25 mouse cellular contexts compared by ENCODE assay signal in genomic region chr5:5185521-5185920, GRCm38 (mm10).
DNase-seq lines count a peak whose midpoint lies in the region; ATAC-seq lines count a peak whose summit lies in the region.
"Had no signal": no experiment of that assay in that cellular context is flagged by ENCODE, and none has a peak within 500 bp of the region (broad histone marks: within the 10 kb centered on the region; RNA-seq: fewer than 3 reads in every experiment).

No protein-coding gene starts in this region.

- no peaks in the 10 kb centered on the region for H3K9me3 ChIP-seq in forebrain, embryonic 14.5 days (replicated peaks; ENCODE audit: control insufficient read depth, low read length)
- H3K9me3 ChIP-seq in forebrain, embryonic 10.5 days = no peaks in the 10 kb centered on the region
- H3K9me3 ChIP-seq in liver, embryonic 13.5 days (replicated peaks) = no peaks in the 10 kb centered on the region
- no peaks in the 10 kb centered on the region for H3K9me3 ChIP-seq in forebrain, embryonic 16.5 days (ENCODE audit: control insufficient read depth, low read length)
- H3K9me3 ChIP-seq in liver, embryonic 16.5 days (replicated peaks; ENCODE audit: control insufficient read depth, low read length) = no peaks in the 10 kb centered on the region
- H3K9me3 ChIP-seq in midbrain, embryonic 11.5 days (ENCODE audit: control insufficient read depth, low read length) = no peaks in the 10 kb centered on the region
- H3K9me3 ChIP-seq: embryonic facial prominence, embryonic 10.5 days; embryonic facial prominence, embryonic 13.5 days; G1E; hindbrain, embryonic 12.5 days; hindbrain, embryonic 15.5 days had no signal

- no peak overlapping the region for H3K4me2 ChIP-seq in forebrain, embryonic 14.5 days (ENCODE audit: low read length)
- H3K4me2 ChIP-seq in liver, embryonic 13.5 days = no peak overlapping the region
- no peak overlapping the region for H3K4me2 ChIP-seq in forebrain, embryonic 16.5 days (ENCODE audit: low read length)
- no peak overlapping the region for H3K4me2 ChIP-seq in liver, embryonic 16.5 days (ENCODE audit: low read depth, low read length)
- no peak overlapping the region for H3K4me2 ChIP-seq in midbrain, embryonic 11.5 days
- H3K4me2 ChIP-seq: embryonic facial prominence, embryonic 13.5 days; heart, embryonic 11.5 days; hindbrain, embryonic 12.5 days; hindbrain, embryonic 15.5 days had no signal

- H3K4me1 ChIP-seq in forebrain, embryonic 14.5 days (ENCODE audit: control insufficient read depth, insufficient read depth, low read length) = peaks cover 3% of the 10 kb centered on the region; the same call in 1 of the 2 replicates
- H3K4me1 ChIP-seq in forebrain, embryonic 10.5 days = no peaks in the 10 kb centered on the region
- H3K4me1 ChIP-seq in liver, embryonic 13.5 days (replicated peaks) = peaks cover 44% of the 10 kb centered on the region
- peaks cover 3% of the 10 kb centered on the region for H3K4me1 ChIP-seq in forebrain, embryonic 16.5 days (replicated peaks; ENCODE audit: control insufficient read depth, insufficient read depth, low read length)
- H3K4me1 ChIP-seq in liver, embryonic 16.5 days (ENCODE audit: control insufficient read depth, low read depth, low read length) = peaks cover 25% of the 10 kb centered on the region
- no peaks in the 10 kb centered on the region for H3K4me1 ChIP-seq in midbrain, embryonic 11.5 days (ENCODE audit: control insufficient read depth, insufficient read depth, low read length)
- H3K4me1 ChIP-seq: embryonic facial prominence, embryonic 10.5 days; hindbrain, embryonic 12.5 days; hindbrain, embryonic 15.5 days had no signal

- no peak overlapping the region for H3K9ac ChIP-seq in forebrain, embryonic 14.5 days (ENCODE audit: low read length)
- H3K9ac ChIP-seq in liver, embryonic 13.5 days = no peak overlapping the region
- H3K9ac ChIP-seq in forebrain, embryonic 16.5 days (replicated peaks; ENCODE audit: low read depth, low read length) = no peak overlapping the region
- no peak overlapping the region for H3K9ac ChIP-seq in liver, embryonic 16.5 days (ENCODE audit: low read depth, low read length)
- no peak overlapping the region for H3K9ac ChIP-seq in midbrain, embryonic 11.5 days (ENCODE audit: low read length)
- H3K9ac ChIP-seq: embryonic facial prominence, embryonic 13.5 days; hindbrain, embryonic 12.5 days; hindbrain, embryonic 15.5 days had no signal

- no peaks in the 10 kb centered on the region for H3K36me3 ChIP-seq in forebrain, embryonic 14.5 days (ENCODE audit: control insufficient read depth, insufficient read depth, low read length)
- H3K36me3 ChIP-seq in forebrain, embryonic 10.5 days (replicated peaks) = no peaks in the 10 kb centered on the region
- no peaks in the 10 kb centered on the region for H3K36me3 ChIP-seq in liver, embryonic 13.5 days
- H3K36me3 ChIP-seq in forebrain, embryonic 16.5 days (ENCODE audit: control insufficient read depth, insufficient read depth) = no peaks in the 10 kb centered on the region
- H3K36me3 ChIP-seq in liver, embryonic 16.5 days (ENCODE audit: control insufficient read depth, insufficient read depth) = no peaks in the 10 kb centered on the region
- no peaks in the 10 kb centered on the region for H3K36me3 ChIP-seq in midbrain, embryonic 11.5 days (ENCODE audit: control insufficient read depth, insufficient read depth, low read length)
- H3K36me3 ChIP-seq: embryonic facial prominence, embryonic 10.5 days; embryonic facial prominence, embryonic 13.5 days; G1E; hindbrain, embryonic 12.5 days; hindbrain, embryonic 15.5 days had no signal

- no peak overlapping the region for H3K27ac ChIP-seq in forebrain, embryonic 14.5 days (ENCODE audit: low read depth, low read length)
- no peak overlapping the region for H3K27ac ChIP-seq in forebrain, embryonic 10.5 days
- H3K27ac ChIP-seq in liver, embryonic 13.5 days = peak overlapping the region; percentile 55
- H3K27ac ChIP-seq in forebrain, embryonic 16.5 days (ENCODE audit: low read length) = no peak overlapping the region; the same call in 1 of the 2 replicates
- peak overlapping the region; percentile 55; the same call in 1 of the 2 replicates for H3K27ac ChIP-seq in liver, embryonic 16.5 days (ENCODE audit: low read length)
- no peak overlapping the region for H3K27ac ChIP-seq in midbrain, embryonic 11.5 days (ENCODE audit: low read depth, low read length)
- H3K27ac ChIP-seq: embryonic facial prominence, embryonic 10.5 days; embryonic facial prominence, embryonic 13.5 days; gastrocnemius, adult 2 months; hindbrain, embryonic 12.5 days; hindbrain, embryonic 15.5 days had no signal

- no peaks in the 10 kb centered on the region for H3K27me3 ChIP-seq in forebrain, embryonic 14.5 days (replicated peaks; ENCODE audit: control insufficient read depth, insufficient read depth, low read length)
- H3K27me3 ChIP-seq in forebrain, embryonic 10.5 days (ENCODE audit: poor library complexity, severe bottlenecking) = no peaks in the 10 kb centered on the region
- H3K27me3 ChIP-seq in liver, embryonic 13.5 days = no peaks in the 10 kb centered on the region
- no peaks in the 10 kb centered on the region for H3K27me3 ChIP-seq in forebrain, embryonic 16.5 days (replicated peaks; ENCODE audit: control insufficient read depth, insufficient read depth, low read length)
- H3K27me3 ChIP-seq in liver, embryonic 16.5 days (ENCODE audit: control insufficient read depth, insufficient read depth, low read depth, low read length) = no peaks in the 10 kb centered on the region
- no peaks in the 10 kb centered on the region for H3K27me3 ChIP-seq in midbrain, embryonic 11.5 days (ENCODE audit: control insufficient read depth, insufficient read depth, low read length)
- H3K27me3 ChIP-seq: CH12.LX; embryonic facial prominence, embryonic 13.5 days; hindbrain, embryonic 12.5 days; hindbrain, embryonic 15.5 days; Patski had no signal

- peak; percentile 65 for DNase-seq in forebrain, embryonic 14.5 days (ENCODE audit: low spot score)
- no peak for DNase-seq in forebrain, embryonic 10.5 days (ENCODE audit: extremely low spot score, low spot score)
- DNase-seq in liver, embryonic 13.5 days = no peak
- DNase-seq in liver = no peak
- no peak for DNase-seq in midbrain, embryonic 11.5 days (ENCODE audit: low spot score, missing footprints)
- DNase-seq: adrenal gland, postnatal 10 days; B cell, adult 2 months; cerebellum, adult 11-12 months; cerebellum, adult 8-10 months; cerebellum, postnatal 10 days; cerebellum, postnatal 36 days; embryo, embryonic 11 days; gastrocnemius, adult 2 months; gastrocnemius, postnatal 14 days had no signal

- peak; percentile 73; the same call in 1 of the 2 replicates for ATAC-seq in forebrain, embryonic 14.5 days
- no peak for ATAC-seq in liver, embryonic 13.5 days (ENCODE audit: low read depth)
- ATAC-seq in forebrain, embryonic 16.5 days = peak; percentile 87
- ATAC-seq in liver, embryonic 16.5 days (ENCODE audit: low read depth) = no peak
- ATAC-seq in midbrain, embryonic 11.5 days (ENCODE audit: low FRiP score) = no peak
- ATAC-seq: Patski had no signal

- no peak overlapping the region for H3K4me3 ChIP-seq in forebrain, embryonic 14.5 days (ENCODE audit: low read depth, low read length)
- H3K4me3 ChIP-seq in forebrain, embryonic 10.5 days = no peak overlapping the region
- H3K4me3 ChIP-seq in liver, embryonic 13.5 days (replicated peaks) = no peak overlapping the region
- H3K4me3 ChIP-seq in forebrain, embryonic 16.5 days (replicated peaks; ENCODE audit: low read length) = no peak overlapping the region
- H3K4me3 ChIP-seq in liver, embryonic 16.5 days (ENCODE audit: low read depth, low read length) = no peak overlapping the region
- no peak overlapping the region for H3K4me3 ChIP-seq in midbrain, embryonic 11.5 days (ENCODE audit: low read depth, low read length)
- H3K4me3 ChIP-seq: embryonic facial prominence, embryonic 10.5 days; embryonic facial prominence, embryonic 13.5 days; erythroblast, embryonic 14.5 days; gastrocnemius, adult 2 months; hindbrain, embryonic 12.5 days; hindbrain, embryonic 15.5 days had no signal

Comparison
In these comparisons a context has a peak if more than half of its experiments do, and no peak if none do; other contexts are left out.
1. ATAC-seq: peak in forebrain, embryonic 14.5 days (single experiment) and forebrain, embryonic 16.5 days (single experiment); none in liver, embryonic 13.5 days (single experiment), liver, embryonic 16.5 days (single experiment) and midbrain, embryonic 11.5 days (single experiment).
2. H3K27ac ChIP-seq: peak in liver, embryonic 13.5 days (single experiment) and liver, embryonic 16.5 days (single experiment); none in forebrain, embryonic 14.5 days (single experiment), forebrain, embryonic 10.5 days (single experiment), forebrain, embryonic 16.5 days (single experiment) and midbrain, embryonic 11.5 days (single experiment).